Mouse (Mus musculus): ENCODE measurements around the gene Ccdc22. TPM values are rescaled to one million over a fixed set of nuclear protein-coding genes. Genes with fewer than 3 reads are reported as not detected.
A peak's percentile ranks its signal among the peaks of the same experiment; 100 is the strongest.

Ccdc22 gene
- polyA plus RNA-seq, 1 experiment: 13.1 TPM

- H3K4me3 ChIP-seq (ENCODE audit: low read depth, low read length): no peak overlapping the region
- H3K9me3 ChIP-seq (replicated peaks; ENCODE audit: control insufficient read depth, insufficient read depth, low read length, poor library complexity, severe bottlenecking): no peaks in the 10 kb centered on the region
- TF ChIP-seq POLR2A (IDR thresholded peaks at IDR 0.05; ENCODE audit: insufficient read depth, low read length) (no peak), EP300 (IDR thresholded peaks at IDR 0.05; ENCODE audit: insufficient read depth, low read depth, low read length) (no peak), CTCF (IDR thresholded peaks at IDR 0.05; ENCODE audit: low read depth, low read length) (no peak)
- no peak overlapping the region for H3K9ac ChIP-seq (ENCODE audit: low read depth, poor library complexity, severe bottlenecking)
- H3K27ac ChIP-seq (ENCODE audit: insufficient read depth, low read length): no peak overlapping the region
- H3K27me3 ChIP-seq (ENCODE audit: control insufficient read depth, insufficient read depth, low read length, poor library complexity, severe bottlenecking): no peaks in the 10 kb centered on the region
- H3K36me3 ChIP-seq (ENCODE audit: control insufficient read depth, insufficient read depth, low read length, poor library complexity, severe bottlenecking): no peaks in the 10 kb centered on the region; the same call in 1 of the 2 replicates
- H3K4me1 ChIP-seq (ENCODE audit: control insufficient read depth, insufficient read depth, low read length): no peaks in the 10 kb centered on the region
Observed at GRCm38 (mm10) chrX:7583881-7584280, 21.4 kb downstream of the Ccdc22 start.

DNA sequence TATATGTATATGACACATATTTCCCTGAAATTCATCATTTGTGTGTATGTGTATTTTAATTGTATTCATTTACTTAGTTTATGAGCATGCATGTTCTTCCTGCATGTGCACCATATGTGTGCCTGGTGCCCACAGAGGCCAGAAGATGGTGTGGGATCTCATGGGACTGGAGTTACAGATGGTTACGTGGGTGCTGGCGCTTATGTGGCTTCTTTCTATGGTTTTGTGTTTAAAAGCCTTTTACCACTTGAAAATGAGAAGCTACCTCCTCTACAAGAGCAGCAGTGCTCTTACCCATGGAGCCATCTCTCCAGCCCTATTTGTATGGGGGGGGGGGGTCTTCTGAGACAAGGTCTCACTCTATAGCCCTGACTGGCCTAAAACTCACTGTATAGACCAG lies 24.2 kb downstream of the Ccdc22 start:
- Histone ChIP-seq H3K36me3 (ENCODE audit: control insufficient read depth, insufficient read depth, low read length, poor library complexity, severe bottlenecking) (no peaks in the 10 kb centered on the region), H3K9me3 (replicated peaks; ENCODE audit: control insufficient read depth, insufficient read depth, low read length, poor library complexity, severe bottlenecking) (no peaks in the 10 kb centered on the region), H3K9ac (ENCODE audit: low read depth, poor library complexity, severe bottlenecking) (no peak overlapping the region), H3K27ac (ENCODE audit: insufficient read depth, low read length) (no peak overlapping the region), H3K27me3 (ENCODE audit: control insufficient read depth, insufficient read depth, low read length, poor library complexity, severe bottlenecking) (no peaks in the 10 kb centered on the region), H3K4me3 (ENCODE audit: low read depth, low read length) (no peak overlapping the region), H3K4me1 (ENCODE audit: control insufficient read depth, insufficient read depth, low read length) (no peaks in the 10 kb centered on the region)
- no peak for TF ChIP-seq POLR2A (IDR thresholded peaks at IDR 0.05; ENCODE audit: insufficient read depth, low read length)
- no peak for TF ChIP-seq CTCF (IDR thresholded peaks at IDR 0.05; ENCODE audit: low read depth, low read length)

GRCm38 (mm10) chrX:7574885-7575231 lies 30.5 kb downstream of the Ccdc22 start:
- Histone ChIP-seq H3K36me3 (ENCODE audit: control insufficient read depth, insufficient read depth, low read length, poor library complexity, severe bottlenecking) (no peaks in the 10 kb centered on the region), H3K27me3 (ENCODE audit: control insufficient read depth, insufficient read depth, low read length, poor library complexity, severe bottlenecking) (no peaks in the 10 kb centered on the region), H3K4me3 (ENCODE audit: low read depth, low read length) (peak overlapping the region; percentile 80), H3K4me1 (ENCODE audit: control insufficient read depth, insufficient read depth, low read length) (peaks cover 1% of the 10 kb centered on the region), H3K9ac (ENCODE audit: low read depth, poor library complexity, severe bottlenecking) (no peak overlapping the region; the same call in 1 of the 2 replicates), H3K9me3 (replicated peaks; ENCODE audit: control insufficient read depth, insufficient read depth, low read length, poor library complexity, severe bottlenecking) (no peaks in the 10 kb centered on the region), H3K27ac (ENCODE audit: insufficient read depth, low read length) (peak overlapping the region; percentile 45; the same call in 1 of the 2 replicates)
- TF ChIP-seq CTCF (IDR thresholded peaks at IDR 0.05; ENCODE audit: low read depth, low read length): no peak
- TF ChIP-seq EP300 (IDR thresholded peaks at IDR 0.05; ENCODE audit: insufficient read depth, low read depth, low read length): no peak
- no peak for TF ChIP-seq POLR2A (IDR thresholded peaks at IDR 0.05; ENCODE audit: insufficient read depth, low read length)

DNA sequence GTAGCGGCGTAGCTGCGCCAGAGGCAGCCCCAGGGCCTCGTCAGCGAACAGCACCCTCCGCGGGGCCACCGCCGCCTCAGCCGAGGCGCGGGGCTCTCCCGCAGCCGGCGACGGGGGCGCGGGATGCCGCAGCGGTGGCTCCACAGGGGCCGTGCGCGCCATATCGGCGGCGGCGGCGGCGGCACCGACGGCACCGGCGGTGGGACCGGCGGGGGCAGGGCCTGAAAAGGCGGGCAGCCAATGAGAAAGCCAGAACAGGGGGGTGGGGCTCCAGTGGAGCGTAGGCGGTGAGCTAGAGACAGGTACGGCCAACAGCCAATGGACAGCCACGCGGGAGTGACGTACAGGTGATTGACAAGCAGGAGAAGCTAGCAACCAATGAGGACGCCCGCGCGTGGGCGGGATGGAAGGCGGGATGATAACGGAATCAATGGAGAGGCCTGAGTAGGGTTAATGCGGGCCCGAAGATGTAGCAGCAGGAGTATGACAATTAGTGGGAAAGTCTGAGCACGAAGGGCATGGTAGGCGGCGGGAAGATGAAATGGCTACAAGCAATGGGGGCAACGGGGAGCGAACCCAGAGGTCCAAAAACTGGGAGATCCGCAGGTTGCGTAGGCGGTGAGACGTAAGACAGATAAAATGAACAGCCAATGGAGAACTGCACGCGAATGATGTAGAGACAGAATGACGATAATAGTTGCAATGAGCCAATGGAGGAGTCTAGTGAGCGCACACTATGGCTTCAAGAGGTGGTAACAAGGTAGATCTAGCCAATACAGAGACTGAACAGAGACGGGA lies 31.0 kb downstream of the Ccdc22 start, which contains the start of gene Ppp1r3f:
Gene Ppp1r3f, minus strand, starts transcription at position 197 of the 798 bp plus-strand sequence.
- no peak for TF ChIP-seq POLR2A (IDR thresholded peaks at IDR 0.05; ENCODE audit: insufficient read depth, low read length)
- no peak for TF ChIP-seq EP300 (IDR thresholded peaks at IDR 0.05; ENCODE audit: insufficient read depth, low read depth, low read length)
- TF ChIP-seq CTCF (IDR thresholded peaks at IDR 0.05; ENCODE audit: low read depth, low read length): no peak

GRCm38 (mm10) chrX:7573176-7574086 lies 31.9 kb downstream of the Ccdc22 start, which contains the start of gene Foxp3:
TSS of gene Foxp3 (plus strand) at chrX:7573644.
- Histone ChIP-seq H3K4me1 (ENCODE audit: control insufficient read depth, insufficient read depth, low read length) (peaks cover 1% of the 10 kb centered on the region), H3K36me3 (ENCODE audit: control insufficient read depth, insufficient read depth, low read length, poor library complexity, severe bottlenecking) (no peaks in the 10 kb centered on the region), H3K27ac (ENCODE audit: insufficient read depth, low read length) (peak within 1 kb of the TSS; percentile 63), H3K4me3 (ENCODE audit: low read depth, low read length) (peak within 1 kb of the TSS; percentile 80), H3K9me3 (replicated peaks; ENCODE audit: control insufficient read depth, insufficient read depth, low read length, poor library complexity, severe bottlenecking) (no peaks in the 10 kb centered on the region), H3K9ac (ENCODE audit: low read depth, poor library complexity, severe bottlenecking) (peak within 1 kb of the TSS; percentile 97), H3K27me3 (ENCODE audit: control insufficient read depth, insufficient read depth, low read length, poor library complexity, severe bottlenecking) (no peaks in the 10 kb centered on the region)
- TF ChIP-seq POLR2A (IDR thresholded peaks at IDR 0.05; ENCODE audit: insufficient read depth, low read length) (no peak), EP300 (IDR thresholded peaks at IDR 0.05; ENCODE audit: insufficient read depth, low read depth, low read length) (no peak), CTCF (IDR thresholded peaks at IDR 0.05; ENCODE audit: low read depth, low read length) (no peak)

More for the DNA sequence above, 31.0 kb downstream of the Ccdc22 start, which contains the start of gene Ppp1r3f:
- Histone ChIP-seq H3K4me3 (ENCODE audit: low read depth, low read length) (peak within 1 kb of the TSS; percentile 80), H3K27me3 (ENCODE audit: control insufficient read depth, insufficient read depth, low read length, poor library complexity, severe bottlenecking) (no peaks in the 10 kb centered on the region), H3K36me3 (ENCODE audit: control insufficient read depth, insufficient read depth, low read length, poor library complexity, severe bottlenecking) (no peaks in the 10 kb centered on the region), H3K27ac (ENCODE audit: insufficient read depth, low read length) (peak within 1 kb of the TSS; percentile 63), H3K9ac (ENCODE audit: low read depth, poor library complexity, severe bottlenecking) (peak within 1 kb of the TSS; percentile 97), H3K9me3 (replicated peaks; ENCODE audit: control insufficient read depth, insufficient read depth, low read length, poor library complexity, severe bottlenecking) (no peaks in the 10 kb centered on the region), H3K4me1 (ENCODE audit: control insufficient read depth, insufficient read depth, low read length) (peaks cover 1% of the 10 kb centered on the region)

All from ES-Bruce4 (cell line).